Mouse (Mus musculus): Measurements from ENCODE around the gene Clpsl2.

Gene Clpsl2

DNA sequence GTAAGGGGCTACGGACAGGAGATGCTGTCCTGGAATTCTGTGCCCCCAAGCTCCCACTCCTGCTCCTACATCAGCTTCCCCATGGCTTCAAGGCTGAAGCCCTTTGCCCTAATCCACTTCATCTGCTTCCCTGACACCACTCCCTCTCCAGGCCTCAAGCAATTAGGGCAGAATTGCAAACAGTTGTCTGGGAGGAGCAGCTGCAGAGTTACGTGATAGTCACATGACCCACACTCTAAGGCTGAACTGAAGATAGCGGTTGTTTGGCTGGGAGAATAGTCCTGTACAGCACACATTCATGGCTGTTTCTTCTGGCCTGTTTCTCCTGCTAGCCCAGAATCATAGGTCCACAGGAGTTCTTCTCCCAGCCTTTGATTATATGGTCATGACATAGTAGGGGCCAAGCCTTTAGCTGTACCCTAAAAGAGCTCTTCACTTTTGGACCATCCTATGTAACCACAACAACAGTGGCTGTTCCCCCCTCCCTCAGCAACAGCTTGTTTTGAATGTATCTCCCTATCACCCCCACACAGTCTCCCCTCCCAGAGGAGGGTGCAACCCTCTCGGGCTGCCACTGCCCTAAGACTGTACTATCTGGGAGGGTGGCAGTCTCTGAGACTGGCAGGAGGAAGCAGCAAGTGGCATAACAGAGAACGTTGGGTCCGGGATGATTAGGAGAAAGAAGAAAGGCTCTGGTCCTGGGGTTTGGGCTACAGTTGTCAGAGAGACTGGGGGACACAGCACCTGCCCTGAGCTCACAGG, 7.6 kb downstream of the Clpsl2 start:
- in situ Hi-C loops (cut with MboI, MseI) = no loop called here

DNA sequence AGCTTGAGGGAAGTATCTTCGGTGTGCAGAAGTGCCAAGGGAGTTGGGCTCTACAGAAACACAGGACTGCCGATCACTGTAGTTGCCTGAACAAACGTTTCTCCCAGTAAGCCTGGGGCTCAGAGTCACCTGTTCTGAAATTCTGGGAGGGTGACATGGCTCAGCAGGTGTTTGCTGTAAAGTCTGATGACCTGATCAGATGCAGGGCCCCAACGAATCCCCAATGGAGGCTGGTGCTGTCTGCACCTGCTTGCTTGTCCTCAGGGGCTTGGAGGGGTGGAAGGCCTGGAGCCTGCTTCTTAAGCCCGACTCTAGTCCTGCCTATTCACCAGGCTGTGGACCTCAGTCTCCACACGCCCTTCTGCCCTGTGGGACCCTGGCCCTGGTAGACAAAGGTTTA, 8.6 kb downstream of the Clpsl2 start:
- in situ Hi-C loops (cut with MboI, MseI) = no loop called here

DNA sequence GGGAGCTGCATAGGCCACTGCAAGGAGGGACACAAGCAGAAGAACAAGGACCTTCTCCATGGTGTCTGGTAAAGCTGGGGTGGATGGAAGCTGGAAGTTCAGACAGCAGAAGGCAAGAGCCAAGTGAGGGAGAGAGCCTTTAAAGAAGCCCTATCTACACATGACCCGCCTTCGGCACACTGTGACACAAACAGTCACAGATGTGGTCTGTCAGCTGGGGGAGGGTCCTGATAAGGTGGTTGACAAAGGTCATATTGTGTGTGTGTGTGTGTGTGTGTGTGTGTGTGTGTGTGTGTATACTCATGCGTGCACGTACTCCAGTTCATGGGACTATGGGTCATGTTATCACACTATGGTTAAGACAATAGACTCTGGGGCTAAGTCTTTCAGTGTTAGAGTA, 11.4 kb downstream of the Clpsl2 start, which contains the start of gene Clps:
Clps (minus strand) TSS at position 169 of the 400 bp plus-strand sequence.
- in situ Hi-C loops (cut with MboI, MseI) = no loop called here

DNA sequence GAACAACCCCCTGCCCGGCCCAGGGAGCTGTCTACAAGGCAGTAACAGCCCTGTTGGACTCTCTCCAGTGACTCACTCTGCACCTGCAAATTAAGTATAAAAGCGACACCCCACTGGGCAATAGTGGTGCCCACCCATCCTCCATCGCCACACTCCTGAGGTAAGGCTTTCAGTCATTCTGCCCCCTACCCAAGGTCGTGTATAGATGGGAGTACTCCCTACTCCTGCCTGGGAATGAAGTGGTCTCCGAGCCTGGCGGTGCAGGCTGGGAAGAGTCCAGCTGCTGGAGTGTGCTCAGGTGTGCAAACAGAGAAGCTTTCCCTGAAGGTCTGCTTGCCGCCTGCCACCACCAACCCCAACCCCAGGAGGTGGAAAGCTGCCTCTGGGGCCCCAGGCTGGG, 12.4 kb downstream of the Clpsl2 start:
- in situ Hi-C loops (cut with MboI, MseI) = no loop called here

DNA sequence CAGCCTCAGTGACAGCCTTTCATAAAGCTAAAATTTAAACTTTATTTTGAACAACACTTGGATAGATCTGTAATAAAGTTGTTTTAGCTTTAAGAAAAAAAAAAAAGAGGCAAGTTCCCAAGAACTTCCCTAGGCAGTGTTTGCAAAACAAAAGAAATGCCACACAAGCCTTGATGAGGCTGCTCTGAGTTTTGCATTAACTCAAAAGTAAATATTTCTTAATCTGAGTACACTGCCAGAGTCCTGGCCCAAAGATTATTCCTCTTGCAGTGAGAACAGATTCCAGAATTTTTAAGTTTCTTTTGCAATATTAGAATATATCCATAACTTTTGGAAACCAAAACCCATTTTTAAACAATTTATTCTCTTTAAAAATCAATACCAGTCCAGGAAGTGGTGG, 16.0 kb downstream of the Clpsl2 start:
- in situ Hi-C loops (cut with MboI, MseI) = no loop called here

DNA sequence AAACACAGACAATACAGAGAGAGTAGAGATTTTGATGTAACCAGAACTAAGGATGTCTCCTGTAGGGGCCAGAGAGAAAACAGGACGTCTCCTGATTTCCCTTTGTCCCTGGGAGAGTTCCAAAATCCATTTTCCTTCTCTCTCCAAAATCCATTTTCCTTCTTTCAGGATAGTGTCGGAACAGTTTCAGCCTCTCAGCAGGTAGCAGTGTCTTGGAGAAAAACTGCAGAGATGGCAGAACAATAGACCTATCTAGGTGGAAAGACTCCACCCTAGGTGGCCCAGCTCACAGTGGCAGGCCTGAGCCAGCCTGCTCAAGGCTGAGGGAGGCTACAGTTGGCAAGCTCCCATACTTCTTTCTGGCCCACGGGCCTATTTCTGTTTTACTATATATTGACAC, 18.3 kb downstream of the Clpsl2 start:
- in situ Hi-C loops (cut with MboI, MseI) = no loop called here

DNA sequence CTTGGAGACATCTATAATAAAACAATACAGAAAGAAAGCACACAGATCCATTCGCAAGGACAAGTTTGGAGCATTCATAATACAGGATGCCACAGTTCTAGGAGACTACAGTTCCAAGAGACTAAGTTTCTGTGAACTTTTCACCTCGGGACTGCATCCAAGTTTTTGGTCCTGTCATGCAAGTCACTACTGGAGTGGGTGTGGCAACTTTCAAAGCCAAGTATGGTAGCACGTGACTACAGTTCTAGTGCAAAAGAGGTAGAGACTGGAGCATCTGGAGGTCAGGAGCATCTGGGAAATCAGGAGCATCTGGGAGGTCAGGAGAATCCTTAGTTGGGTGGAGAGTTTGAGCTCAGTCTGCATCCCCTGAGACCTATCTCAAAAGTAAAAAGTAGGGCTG, 22.7 kb downstream of the Clpsl2 start:
- in situ Hi-C loops (cut with MboI, MseI) = no loop called here

DNA sequence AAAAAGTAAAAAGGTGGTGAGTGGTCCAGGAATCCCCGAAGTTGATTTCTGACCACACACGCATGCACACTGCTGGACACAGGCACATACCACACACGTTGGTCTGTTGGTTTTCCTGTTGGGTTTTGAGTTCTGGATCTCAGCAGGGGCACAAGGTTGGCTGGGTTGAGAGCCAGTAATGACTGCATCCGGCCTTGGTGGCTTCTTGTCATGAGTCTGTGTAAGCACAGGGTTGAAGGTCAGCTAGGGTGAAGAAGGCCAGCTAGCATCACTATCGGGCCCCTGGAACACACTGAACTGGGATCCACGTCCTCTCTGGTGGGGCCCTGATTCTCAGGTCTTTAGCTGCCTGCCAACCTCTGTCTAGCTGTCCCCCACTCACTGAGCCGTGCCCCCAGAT, 23.3 kb downstream of the Clpsl2 start:
- in situ Hi-C loops (cut with MboI, MseI) = no loop called here

DNA sequence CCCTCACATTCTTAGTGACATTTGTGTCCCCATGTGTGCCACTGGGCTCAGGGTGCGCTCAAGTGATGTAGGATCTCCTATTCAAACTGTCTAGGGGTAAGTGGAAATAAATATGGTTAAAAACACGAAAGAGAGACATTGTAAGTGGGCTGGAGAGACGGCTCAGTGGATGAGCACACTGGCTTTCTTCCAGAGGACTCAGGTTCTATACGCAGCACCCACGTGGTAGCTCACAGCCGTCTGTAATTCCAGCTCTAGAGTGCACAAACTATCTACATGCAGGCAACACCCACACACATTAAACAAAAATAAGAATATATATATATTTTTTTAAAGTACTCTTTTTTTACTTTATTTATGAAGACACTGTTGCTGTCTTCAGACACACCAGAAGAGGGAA, 23.7 kb downstream of the Clpsl2 start:
- in situ Hi-C loops (cut with MboI, MseI) = no loop called here

DNA sequence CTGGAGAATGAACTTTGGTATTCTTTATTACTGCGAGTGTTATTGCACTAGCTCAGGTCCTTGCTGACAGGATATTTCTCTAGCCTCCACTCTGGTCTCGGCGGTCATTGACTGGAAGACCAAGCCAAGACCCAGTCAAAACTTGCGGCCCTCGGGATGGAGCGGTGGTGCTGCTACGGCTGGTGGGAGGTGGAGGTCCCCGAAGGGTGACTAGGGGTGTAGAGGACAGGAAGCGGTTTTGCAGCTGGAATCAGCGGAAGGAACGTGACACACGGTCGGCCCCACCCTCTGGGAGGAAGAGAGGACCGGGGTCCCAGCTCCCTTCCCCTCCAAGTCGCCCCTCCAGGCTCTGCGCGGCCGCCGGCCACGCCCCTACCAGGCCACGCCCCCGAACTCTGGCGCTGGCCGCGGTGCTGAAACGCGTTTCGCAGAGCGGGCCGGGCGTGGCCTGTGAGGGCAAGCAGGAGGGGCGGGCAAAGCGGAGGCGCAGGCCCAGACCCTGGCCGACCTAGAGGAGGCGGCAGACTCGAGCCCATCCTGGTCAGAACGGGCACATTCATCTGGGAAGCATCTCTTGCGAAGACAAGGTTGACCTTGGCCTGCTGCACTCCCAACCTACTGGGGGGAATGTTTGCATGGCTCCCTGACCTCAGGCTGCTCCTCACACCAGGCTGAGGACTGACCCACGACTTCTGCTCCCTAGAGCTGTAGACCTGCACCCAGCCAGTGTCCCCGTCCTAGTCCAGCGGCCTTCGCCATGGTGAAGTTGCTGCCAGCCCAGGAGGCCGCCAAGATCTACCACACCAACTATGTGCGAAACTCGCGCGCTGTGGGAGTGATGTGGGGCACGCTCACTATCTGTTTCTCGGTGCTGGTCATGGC, 26.3 kb downstream of the Clpsl2 start, which contains the start of gene Lhfpl5:
Lhfpl5 (plus strand) TSS at position 398 of the 882 bp plus-strand sequence.
- in situ Hi-C loops (cut with MboI, MseI) = no loop called here

DNA sequence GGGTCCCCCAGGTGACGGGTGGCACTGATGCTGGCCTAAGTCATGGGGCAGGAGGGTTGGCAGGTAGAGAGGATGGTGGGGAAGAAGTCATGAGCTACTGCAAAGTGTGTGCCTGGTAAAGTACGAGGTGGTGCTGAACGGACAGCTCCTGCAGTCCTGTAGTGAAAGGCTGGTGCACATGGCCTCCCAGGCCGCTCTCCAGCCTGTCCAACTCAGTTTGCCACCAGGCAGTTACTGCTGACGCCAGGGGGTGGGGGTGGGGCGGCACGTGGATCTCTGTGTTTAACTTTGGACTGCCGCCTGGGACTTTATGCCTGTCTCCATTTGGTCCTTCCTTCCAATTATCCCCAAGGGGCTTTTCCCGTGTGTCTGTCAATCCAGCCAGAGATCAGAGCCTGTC, 31.2 kb downstream of the Clpsl2 start:
- in situ Hi-C loops (cut with MboI, MseI) = no loop called here

DNA sequence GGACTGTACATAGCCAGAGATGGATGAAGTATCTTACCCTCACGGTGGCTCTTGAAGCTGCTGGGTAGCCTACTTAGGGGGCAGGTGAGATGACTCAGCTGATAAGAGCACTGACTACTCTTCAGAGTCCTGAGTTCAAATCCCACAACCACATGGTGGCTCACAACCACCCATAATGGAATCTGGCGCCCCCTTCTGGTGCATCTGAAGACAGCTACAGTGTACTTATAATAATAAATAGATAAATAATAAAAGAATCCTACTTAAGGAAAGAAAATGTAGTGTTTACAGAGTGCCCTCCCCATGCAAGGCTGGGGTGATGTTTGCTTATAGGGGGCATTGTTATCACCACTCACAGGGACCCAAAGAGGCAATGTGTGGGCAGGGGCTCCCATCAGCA, 31.8 kb downstream of the Clpsl2 start:
- in situ Hi-C loops (cut with MboI, MseI) = no loop called here

DNA sequence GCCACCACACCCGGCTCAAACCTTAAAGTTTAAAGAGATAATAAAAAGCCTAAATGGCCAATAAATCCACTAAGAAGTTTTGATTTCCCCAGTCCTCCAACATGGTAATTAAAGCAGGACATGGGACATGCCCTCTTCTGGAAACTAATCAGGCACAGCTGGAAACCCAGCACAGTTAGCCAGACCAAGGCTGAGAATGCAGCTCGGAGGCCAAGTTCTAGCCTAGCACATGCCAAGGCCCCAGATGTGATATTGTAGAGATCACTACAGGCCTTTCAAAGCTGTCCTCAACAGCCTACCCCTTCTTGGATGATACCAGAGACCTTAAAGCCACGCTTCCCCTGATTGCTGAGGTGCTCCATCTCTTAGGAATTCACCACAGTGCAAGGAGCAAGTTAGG, 37.3 kb downstream of the Clpsl2 start:
- in situ Hi-C loops (cut with MboI, MseI) = no loop called here

DNA sequence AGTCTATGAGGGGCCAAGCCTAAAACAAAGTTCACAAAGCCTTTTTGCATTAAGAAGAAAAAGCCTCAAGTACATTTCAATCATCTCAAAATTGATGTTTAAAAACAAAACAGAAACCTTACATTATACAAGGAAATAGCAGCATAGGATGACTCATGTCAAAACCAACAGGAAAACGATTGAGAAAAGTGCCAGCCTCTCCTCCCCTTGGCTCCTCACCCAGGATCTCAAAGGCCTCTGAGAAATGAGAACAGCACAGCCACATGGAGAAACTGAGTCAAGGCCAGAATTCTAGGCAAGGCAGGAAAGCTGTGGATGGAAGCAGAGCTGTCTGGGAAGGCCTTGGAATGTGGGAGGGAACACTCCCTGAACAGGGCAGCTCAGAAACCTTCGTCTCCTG, 39.4 kb downstream of the Clpsl2 start:
- in situ Hi-C loops (cut with MboI, MseI) = no loop called here

DNA sequence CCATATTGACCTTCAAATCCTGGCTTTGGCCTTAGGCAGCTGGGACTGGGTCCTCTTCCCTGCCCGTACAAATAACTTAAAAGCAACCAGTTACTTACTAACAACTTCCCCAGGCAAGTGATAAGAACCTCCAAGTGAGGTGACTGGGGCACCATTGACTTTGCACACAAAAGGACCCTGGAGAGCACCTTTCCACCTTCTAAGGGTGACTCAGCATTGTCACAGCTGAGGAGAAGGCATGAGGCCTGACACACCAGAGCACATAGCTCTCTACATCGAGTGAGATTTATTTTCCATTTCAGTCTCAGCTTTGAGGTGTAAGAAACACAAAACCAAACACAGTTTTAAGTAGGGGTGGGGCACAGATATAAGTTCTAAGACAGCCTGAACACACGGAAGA, 41.4 kb downstream of the Clpsl2 start:
- in situ Hi-C loops (cut with MboI, MseI) = no loop called here

DNA sequence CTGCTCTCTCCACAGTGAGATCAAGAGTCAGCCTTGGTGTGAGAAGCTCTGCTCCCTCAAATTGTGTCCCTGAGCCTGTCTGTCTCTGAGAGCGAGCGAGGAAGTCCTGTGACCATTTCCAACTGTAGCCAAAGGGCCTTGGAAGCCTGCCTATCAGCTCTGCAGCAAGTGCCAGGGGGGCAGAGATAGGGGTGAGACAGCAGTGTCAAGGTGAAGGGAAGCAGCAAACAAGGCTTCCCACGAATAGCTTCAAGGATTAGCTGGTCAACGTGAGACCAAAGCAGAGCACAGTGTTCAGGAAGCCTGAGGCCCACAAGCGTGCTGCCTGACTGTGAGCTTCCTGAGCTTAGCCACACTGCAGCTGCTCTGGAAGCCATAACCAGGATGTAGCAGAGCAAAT, 42.3 kb downstream of the Clpsl2 start:
- in situ Hi-C loops (cut with MboI, MseI) = no loop called here

DNA sequence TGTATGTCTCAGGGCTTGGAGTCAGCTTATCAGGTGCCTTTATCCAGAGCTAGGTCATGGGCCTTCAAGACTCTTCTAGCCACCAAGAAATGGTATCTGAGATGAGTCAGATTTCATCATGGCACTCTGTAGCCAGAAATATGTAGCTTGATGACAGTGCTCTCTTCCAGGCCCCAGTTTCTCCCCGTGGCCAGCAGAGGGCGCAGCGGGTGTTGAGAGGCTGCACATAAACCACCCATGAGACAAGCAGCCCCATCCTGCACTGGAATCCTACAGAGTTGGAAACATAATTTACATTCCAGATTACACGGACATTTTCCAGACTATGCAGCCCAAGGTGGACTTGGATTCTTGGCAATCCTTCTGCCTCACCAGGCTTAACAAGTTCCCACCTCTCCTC, 43.8 kb downstream of the Clpsl2 start:
- in situ Hi-C loops (cut with MboI, MseI) = no loop called here

DNA sequence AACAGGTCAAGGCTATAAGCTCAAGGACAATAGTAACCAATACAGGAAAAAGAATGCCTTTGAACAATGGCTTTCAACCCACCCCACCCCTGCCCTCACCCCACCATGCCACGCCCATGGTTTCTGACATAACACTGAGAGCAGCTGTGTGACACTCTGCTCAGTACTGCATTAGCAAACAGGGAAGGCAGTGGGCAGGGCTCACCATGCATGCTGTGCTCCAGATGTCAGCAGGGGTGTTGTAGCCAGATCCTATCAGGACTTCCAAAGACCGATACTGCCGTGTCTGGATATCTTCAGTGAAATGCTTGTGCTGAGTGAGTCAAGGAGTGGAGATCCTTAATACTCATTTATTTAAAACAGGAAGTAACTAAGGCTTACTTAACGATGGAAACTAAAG, 44.8 kb downstream of the Clpsl2 start:
- in situ Hi-C loops (cut with MboI, MseI) = no loop called here

DNA sequence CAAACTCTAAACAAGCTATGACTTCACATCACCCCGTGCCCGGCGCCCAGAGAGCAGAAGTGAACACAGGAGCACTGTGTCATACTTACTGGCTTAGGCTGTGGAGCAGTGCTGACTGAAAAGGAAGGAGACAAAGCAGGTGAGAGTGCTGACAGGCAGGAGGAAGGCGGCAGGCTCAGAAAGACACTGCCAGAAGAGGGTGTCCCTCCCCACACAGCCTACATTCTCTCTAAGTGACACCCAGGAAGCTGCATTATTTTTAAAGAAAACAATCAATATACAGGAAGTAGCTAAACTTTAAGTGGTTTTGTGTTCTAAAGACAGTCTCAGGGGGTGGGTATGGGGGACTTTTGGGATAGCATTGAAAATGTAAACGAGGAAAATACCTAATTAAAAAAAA, 51.6 kb downstream of the Clpsl2 start:
- in situ Hi-C loops (cut with MboI, MseI) = no loop called here

DNA sequence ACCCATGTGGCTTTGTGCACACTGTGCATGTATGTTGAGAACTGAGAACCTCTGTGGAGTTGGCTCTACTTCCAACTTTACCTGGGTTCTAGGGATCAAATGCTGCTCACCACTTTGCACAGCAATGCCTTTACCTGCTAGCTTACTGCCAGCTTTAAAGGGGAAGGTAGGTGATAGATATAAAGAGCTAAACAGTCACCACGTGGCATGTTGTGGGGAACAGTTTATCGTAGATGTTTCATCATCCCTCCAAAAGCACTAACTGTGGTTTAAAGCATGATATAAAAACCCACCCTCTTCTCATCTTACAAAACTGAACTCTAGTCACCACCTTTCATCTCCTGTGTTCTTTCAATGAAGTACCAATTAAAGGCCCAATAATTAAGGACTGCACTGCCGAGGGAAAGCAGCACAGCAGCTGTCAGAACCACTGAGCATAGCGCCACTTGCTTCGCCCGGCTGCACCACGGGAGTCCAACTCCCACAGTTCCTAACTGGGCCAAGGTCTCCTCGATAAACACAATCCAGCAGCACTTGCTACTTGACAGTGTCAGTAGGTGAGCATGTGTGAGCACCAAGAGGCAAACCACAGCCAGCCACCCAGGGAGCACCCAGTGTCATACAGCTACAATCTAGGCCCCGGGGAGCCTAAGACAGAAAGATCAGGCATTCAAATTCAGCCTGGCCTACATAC, 52.5 kb downstream of the Clpsl2 start:
- in situ Hi-C loops (cut with MboI, MseI) = no loop called here
